ENCODE assay signal across 26 mouse cellular contexts in genomic region chr16:12012747-12013146, GRCm38 (mm10). TPM values are rescaled to one million over a fixed set of nuclear protein-coding genes. Genes with fewer than 3 reads are reported as not detected.
DNase-seq lines count a peak whose midpoint lies in the region; ATAC-seq and TF ChIP-seq lines count a peak whose summit lies in the region.
"Had no signal": no experiment of that assay in that cellular context is flagged by ENCODE, and none has a peak within 500 bp of the region (broad histone marks: within the 10 kb centered on the region; RNA-seq: fewer than 3 reads in every experiment).

No protein-coding gene starts in this region.

- H3K4me3 ChIP-seq in heart, embryonic 12.5 days, result no peak overlapping the region
- no peak overlapping the region for H3K4me3 ChIP-seq in lung, embryonic 15.5 days
- H3K4me3 ChIP-seq in lung, adult 2 months (replicated peaks; ENCODE audit: extremely low read depth, low read depth, low read length), result no peak overlapping the region
- H3K4me3 ChIP-seq in midbrain, embryonic 15.5 days, result no peak overlapping the region
- H3K4me3 ChIP-seq: embryonic facial prominence, embryonic 10.5 days; forebrain, embryonic 15.5 days; layer of hippocampus, adult 2 months; limb, embryonic 13.5 days; liver, embryonic 15.5 days; midbrain, embryonic 12.5 days had no signal

- no peaks in the 10 kb centered on the region; the same call in 1 of the 2 replicates for H3K9me3 ChIP-seq in heart, embryonic 12.5 days (replicated peaks)
- no peaks in the 10 kb centered on the region for H3K9me3 ChIP-seq in lung, embryonic 15.5 days
- no peaks in the 10 kb centered on the region for H3K9me3 ChIP-seq in midbrain, embryonic 15.5 days
- H3K9me3 ChIP-seq: embryonic facial prominence, embryonic 10.5 days; forebrain, embryonic 15.5 days; G1E; limb, embryonic 13.5 days; liver, embryonic 15.5 days; midbrain, embryonic 12.5 days had no signal

- no peaks in the 10 kb centered on the region for H3K4me1 ChIP-seq in heart, embryonic 12.5 days (replicated peaks)
- H3K4me1 ChIP-seq in lung, embryonic 15.5 days, result peaks cover 4% of the 10 kb centered on the region; the same call in 1 of the 2 replicates
- H3K4me1 ChIP-seq in lung, adult 2 months (ENCODE audit: control insufficient read depth, insufficient read depth, low read length), result peaks cover 2% of the 10 kb centered on the region; the same call in 1 of the 2 replicates
- no peaks in the 10 kb centered on the region for H3K4me1 ChIP-seq in midbrain, embryonic 15.5 days
- H3K4me1 ChIP-seq: embryonic facial prominence, embryonic 10.5 days; forebrain, embryonic 15.5 days; limb, embryonic 13.5 days; liver, embryonic 15.5 days; midbrain, embryonic 12.5 days had no signal

- no peaks in the 10 kb centered on the region for H3K27me3 ChIP-seq in heart, embryonic 12.5 days (replicated peaks)
- H3K27me3 ChIP-seq in lung, embryonic 15.5 days, result no peaks in the 10 kb centered on the region; the same call in 1 of the 2 replicates
- no peaks in the 10 kb centered on the region for H3K27me3 ChIP-seq in midbrain, embryonic 15.5 days (replicated peaks)
- H3K27me3 ChIP-seq: forebrain, embryonic 15.5 days; limb, embryonic 13.5 days; liver, embryonic 15.5 days; midbrain, embryonic 12.5 days had no signal

- H3K36me3 ChIP-seq in heart, embryonic 12.5 days, result no peaks in the 10 kb centered on the region
- no peaks in the 10 kb centered on the region for H3K36me3 ChIP-seq in lung, embryonic 15.5 days
- no peaks in the 10 kb centered on the region for H3K36me3 ChIP-seq in midbrain, embryonic 15.5 days (replicated peaks)
- H3K36me3 ChIP-seq: embryonic facial prominence, embryonic 10.5 days; forebrain, embryonic 15.5 days; G1E; limb, embryonic 13.5 days; liver, embryonic 15.5 days; midbrain, embryonic 12.5 days had no signal

- DNase-seq in heart, postnatal 10 days, result peak; percentile 42 to 53
- no peak for DNase-seq in lung, adult 2 months
- peak; percentile 7 for DNase-seq in lung, postnatal 14 days
- DNase-seq in urinary bladder, postnatal 4 days (ENCODE audit: low spot score in 2 of 2), result no peak
- DNase-seq: adrenal gland, adult 8-10 months; B cell, adult 2 months; cerebellum, adult 11-12 months; cerebellum, postnatal 10 days; kidney, adult 2 months; kidney, postnatal 25 days had no signal

- no peak for ATAC-seq in heart, embryonic 12.5 days (ENCODE audit: insufficient number of reproducible peaks, low FRiP score)
- peak; percentile 77; the same call in 1 of the 2 replicates for ATAC-seq in lung, embryonic 15.5 days (ENCODE audit: borderline replicate concordance, extremely low read depth, low FRiP score, low TSS enrichment)
- ATAC-seq in midbrain, embryonic 15.5 days (replicated peaks), result no peak
- ATAC-seq: forebrain, embryonic 15.5 days had no signal

- intact Hi-C loops in heart, postnatal 10 days (cut with DNase I), result no loop called here

- TF ChIP-seq CTCF in lung, adult 2 months (IDR thresholded peaks at IDR 0.05; ENCODE audit: insufficient read depth, low read length), result no peak

- WGBS in heart, embryonic 12.5 days, result 61% methylated on average over 2 of the region's 2 CpGs
- 36% methylated on average over 2 of the region's 2 CpGs for WGBS in lung, embryonic 15.5 days
- 43% methylated on average over 2 of the region's 2 CpGs for whole genome bisulfite sequencing in lung, adult 2 months
- 88% methylated on average over 2 of the region's 2 CpGs for WGBS in midbrain, embryonic 15.5 days

- no peak for TF ChIP-seq POLR2A in lung, adult 2 months (IDR thresholded peaks at IDR 0.05; ENCODE audit: borderline replicate concordance, extremely low read depth, low read depth, low read length)

- no peak overlapping the region for H3K9ac ChIP-seq in heart, embryonic 12.5 days
- no peak overlapping the region for H3K9ac ChIP-seq in lung, embryonic 15.5 days
- no peak overlapping the region for H3K9ac ChIP-seq in midbrain, embryonic 15.5 days
- H3K9ac ChIP-seq: forebrain, embryonic 15.5 days; hindbrain, embryonic 14.5 days; limb, embryonic 13.5 days; liver, embryonic 15.5 days; midbrain, embryonic 12.5 days had no signal

- H3K4me2 ChIP-seq in heart, embryonic 12.5 days, result no peak overlapping the region
- H3K4me2 ChIP-seq in lung, embryonic 15.5 days, result no peak overlapping the region
- H3K4me2 ChIP-seq in midbrain, embryonic 15.5 days, result no peak overlapping the region
- H3K4me2 ChIP-seq: forebrain, embryonic 15.5 days; hindbrain, embryonic 14.5 days; limb, embryonic 13.5 days; liver, embryonic 15.5 days; midbrain, embryonic 12.5 days had no signal

- H3K27ac ChIP-seq in heart, embryonic 12.5 days (ENCODE audit: poor library complexity, severe bottlenecking), result no peak overlapping the region
- H3K27ac ChIP-seq in lung, embryonic 15.5 days, result peak overlapping the region; percentile 33; the same call in 1 of the 2 replicates
- H3K27ac ChIP-seq in midbrain, embryonic 15.5 days, result no peak overlapping the region
- H3K27ac ChIP-seq: embryonic facial prominence, embryonic 10.5 days; forebrain, embryonic 15.5 days; hindbrain, embryonic 14.5 days; layer of hippocampus, adult 2 months; limb, embryonic 13.5 days; liver, embryonic 15.5 days; midbrain, embryonic 12.5 days; stomach, postnatal 0 days had no signal

RNA-seq across cellular contexts. Expression of gene Shisa9, which starts 28.8 kb away (rescaled TPM):
- total RNA-seq in heart, postnatal 10 days (2021), result under 1 TPM in 1 of 2 experiments, not detected in 1; 0.05 TPM
- 0.27 and 0.59 TPM in 2 replicates for polyA plus RNA-seq in heart, embryonic 12.5 days (2016; fragmentation: Nextera tagmentation; extraction: Ambion mirVana)
- polyA plus RNA-seq in lung, embryonic 15.5 days (2015; fragmentation: Nextera tagmentation; extraction: Ambion mirVana), result 2.5 and 2.9 TPM in 2 replicates
- 0.70 and 0.86 TPM in 2 replicates for polyA plus RNA-seq in lung, adult 2 months (2012; rRNA removed)
- 11.1 and 12.4 TPM in 2 replicates for polyA plus RNA-seq in midbrain, embryonic 15.5 days (2015; fragmentation: Nextera tagmentation; extraction: Ambion mirVana)
- total RNA-seq: CH12.LX; megakaryocyte, adult 5-6 weeks; monocyte, adult 5-6 weeks; neutrophil, adult 5-6 weeks had no signal
- polyA plus RNA-seq: G1E had no signal

Comparison
In these comparisons a context has a peak if more than half of its experiments do, and no peak if none do; other contexts are left out.
1. DNase-seq: peak in heart, postnatal 10 days (2 of 2) and lung, postnatal 14 days (single experiment); none in lung, adult 2 months (single experiment) and urinary bladder, postnatal 4 days (0 of 2).